Mouse (Mus musculus) lung, postnatal 0 days (tissue): Measurements from ENCODE around the gene Rcn2. TPM values are rescaled to one million over a fixed set of nuclear protein-coding genes. Genes with fewer than 3 reads are reported as not detected.
"Not testable (repeated sequence)": the region's sequence is repeated elsewhere in the genome, so short reads cannot be mapped to it uniquely, and the experiment has no call there.

ENCODE experiments used
- ATAC-seq: fragments of 200-750 bp; cut with Nextera tagmentation; 2 replicates; pipeline ENCODE4 v1.8.0; 2017; ENCODE audit warnings: moderate library complexity
- DNase-seq: peaks from one replicate; pipeline ENCODE4 v3.0.0-alpha.2; 2016; ENCODE audit warnings: low spot score
- H3K27ac ChIP-seq: fragments of 300-500 bp; sonication (generic); 2 replicates; pipeline ENCODE4 v1.5.1; 2014; ENCODE audit warnings: antibody characterized with exemption, mild to moderate bottlenecking, low read length, mixed read lengths
- H3K27me3 ChIP-seq: fragments of 300-500 bp; sonication (generic); replicated peaks from 2 replicates; pipeline ENCODE4 v1.6.1; 2014; ENCODE audit warnings: low read length, mixed read lengths; ENCODE audit not compliant: insufficient read depth
- H3K36me3 ChIP-seq: fragments of 300-500 bp; sonication (generic); 2 replicates; pipeline ENCODE4 v1.6.1; 2014; ENCODE audit warnings: low read length, mixed read lengths; ENCODE audit not compliant: insufficient read depth
- H3K4me1 ChIP-seq: fragments of 300-500 bp; sonication (generic); 2 replicates; pipeline ENCODE4 v1.6.1; 2014; ENCODE audit warnings: antibody characterized with exemption, low read depth, low read length, mixed read lengths; ENCODE audit not compliant: insufficient read depth
- H3K4me2 ChIP-seq: fragments of 300-500 bp; sonication (generic); replicated peaks from 2 replicates; pipeline ENCODE4 v1.6.1; 2014; ENCODE audit warnings: low read depth, mild to moderate bottlenecking, low read length, moderate library complexity, mixed read lengths
- H3K4me3 ChIP-seq: fragments of 300-500 bp; sonication (generic); 2 replicates; pipeline ENCODE4 v1.5.1; 2014; ENCODE audit warnings: low read depth, low read length
- H3K9ac ChIP-seq: fragments of 300-500 bp; sonication (generic); replicated peaks from 2 replicates; pipeline ENCODE4 v1.6.1; 2014; ENCODE audit warnings: low read depth, mild to moderate bottlenecking
- H3K9me3 ChIP-seq: fragments of 300-500 bp; sonication (generic); 2 replicates; pipeline ENCODE4 v1.6.1; 2016; ENCODE audit warnings: low read length, mixed read lengths
- CTCF ChIP-seq: IDR thresholded peaks from 2 replicates; pipeline ENCODE4 v1.5.1; 2016; ENCODE audit warnings: antibody characterized with exemption, mild to moderate bottlenecking
- EP300 ChIP-seq: IDR thresholded peaks from 2 replicates; pipeline ENCODE4 v1.6.1; 2016; ENCODE audit warnings: antibody characterized with exemption, mild to moderate bottlenecking, control low read depth
- WGBS: fragments of 180-500 bp; shearing (Covaris S2); extraction: QIAGEN DNeasy Blood & Tissue Kit; methylation state at CpG from one replicate; pipeline ENCODE4 v1.1.7; 2014; 5-methylcytosine and 5-hydroxymethylcytosine counted together
- polyA plus RNA-seq: library from polyadenylated mRNA; unstranded; fragments of >200 nt; fragmentation: Nextera tagmentation; extraction: Ambion mirVana; gene quantifications from 2 replicates; pipeline ENCODE4 v1.2.1, GENCODE M21; 2015

Gene Rcn2
- 150 and 156 TPM in 2 replicates for polyA plus RNA-seq

DNA sequence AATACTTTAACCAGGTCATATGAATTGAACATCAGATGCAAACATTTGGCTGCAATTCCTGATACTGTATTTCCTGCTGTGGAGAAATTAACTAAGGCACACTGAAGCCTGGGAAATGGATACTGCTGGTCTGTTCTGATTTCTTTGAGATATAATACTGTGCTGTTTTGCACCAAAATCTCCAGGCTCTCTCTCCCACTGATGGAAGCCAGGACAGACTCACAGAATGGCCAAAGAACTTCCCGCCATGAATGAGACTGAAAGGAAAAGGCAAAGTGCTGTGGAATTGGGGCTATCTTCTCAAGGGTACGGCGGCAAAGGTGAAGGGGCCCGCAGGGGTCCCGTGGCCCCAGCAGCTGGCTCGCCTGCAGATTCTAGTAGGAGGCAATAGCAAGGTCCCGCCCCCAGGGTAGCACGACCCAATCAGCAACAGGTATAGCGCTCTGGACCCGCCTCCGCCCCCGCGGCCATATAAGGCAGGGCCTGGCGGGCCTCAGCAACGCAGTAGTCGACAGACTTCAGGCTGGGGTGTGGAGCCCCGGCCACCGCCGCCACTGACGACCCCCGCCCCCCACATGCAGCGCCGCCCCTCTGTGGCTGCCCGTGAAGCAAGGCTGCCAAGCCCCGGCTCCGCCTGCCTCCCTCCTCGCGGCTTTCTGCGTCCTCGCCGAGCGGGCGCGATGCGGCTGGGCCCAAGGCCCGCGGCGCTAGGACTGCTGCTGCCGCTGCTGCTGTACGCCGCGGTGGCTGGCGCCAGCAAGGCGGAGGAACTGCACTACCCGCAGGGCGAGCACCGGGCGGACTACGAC is at the start of gene Rcn2:
Gene Rcn2, plus strand, starts transcription at position 474 of the 809 bp plus-strand sequence.
- H3K36me3 ChIP-seq: 0 out of 2 replicates have a peak, but pooled peaks cover 3% of the 10 kb centered on the region
- under 1% methylated on average over 41 of the region's 49 CpGs for WGBS
- no peaks in the 10 kb centered on the region for H3K27me3 ChIP-seq
- peak; percentile 97 for DNase-seq
- no peaks in the 10 kb centered on the region for H3K9me3 ChIP-seq
- peak within 1 kb of the TSS; percentile 88 for H3K9ac ChIP-seq
- H3K4me3 ChIP-seq: peak within 1 kb of the TSS; percentile 72
- peak within 1 kb of the TSS; percentile 94 for H3K27ac ChIP-seq
- no peaks in the 10 kb centered on the region for H3K4me1 ChIP-seq
- H3K4me2 ChIP-seq: peak within 1 kb of the TSS; percentile 75
- ATAC-seq: peak; percentile 100
- TF ChIP-seq CTCF (peak; percentile 33), EP300 (no peak)

GRCm38 (mm10) chr9:56004679-56005078 is 37.0 kb upstream of the Rcn2 start:
- not testable (repeated sequence) for H3K36me3 ChIP-seq, H3K27me3 ChIP-seq, H3K27ac ChIP-seq, DNase-seq, H3K4me1 ChIP-seq, H3K4me3 ChIP-seq, H3K4me2 ChIP-seq, ATAC-seq, H3K9ac ChIP-seq, H3K9me3 ChIP-seq
- no CpG with 5 or more reads among the region's 2 CpGs for WGBS

- TF ChIP-seq CTCF (no peak), EP300 (no peak)
- no peak within 1 kb of the TSS for H3K27ac ChIP-seq
- H3K9ac ChIP-seq: no peak within 1 kb of the TSS
- no peaks in the 10 kb centered on the region for H3K4me1 ChIP-seq
- no peak within 1 kb of the TSS for H3K4me3 ChIP-seq
- no peak within 1 kb of the TSS for H3K4me2 ChIP-seq
- DNase-seq (no peak), ATAC-seq (no peak)
- no peaks in the 10 kb centered on the region for H3K27me3 ChIP-seq
- WGBS: 68% methylated on average over 4 of the region's 4 CpGs
- H3K36me3 ChIP-seq: no peaks in the 10 kb centered on the region
- no peaks in the 10 kb centered on the region for H3K9me3 ChIP-seq
Measured at GRCm38 (mm10) chr9:56010450-56010849, 31.2 kb upstream of the Rcn2 start, which contains the start of gene 4930563M21Rik. Gene 4930563M21Rik (minus strand): TSS chr9:56010550.

- H3K4me1 ChIP-seq: no peaks in the 10 kb centered on the region
- DNase-seq (peak; percentile 23), ATAC-seq (no peak)
- no peaks in the 10 kb centered on the region for H3K36me3 ChIP-seq
- H3K9me3 ChIP-seq: no peaks in the 10 kb centered on the region
- H3K27ac ChIP-seq: no peak overlapping the region
- no peak overlapping the region for H3K4me3 ChIP-seq
- TF ChIP-seq CTCF (peak; percentile 37), EP300 (no peak)
- H3K27me3 ChIP-seq: no peaks in the 10 kb centered on the region
- no peak overlapping the region for H3K4me2 ChIP-seq
- 48% methylated on average over 2 of the region's 2 CpGs for WGBS
- H3K9ac ChIP-seq: no peak overlapping the region
Measured at GRCm38 (mm10) chr9:56024772-56025171, 16.9 kb upstream of the Rcn2 start.

DNA sequence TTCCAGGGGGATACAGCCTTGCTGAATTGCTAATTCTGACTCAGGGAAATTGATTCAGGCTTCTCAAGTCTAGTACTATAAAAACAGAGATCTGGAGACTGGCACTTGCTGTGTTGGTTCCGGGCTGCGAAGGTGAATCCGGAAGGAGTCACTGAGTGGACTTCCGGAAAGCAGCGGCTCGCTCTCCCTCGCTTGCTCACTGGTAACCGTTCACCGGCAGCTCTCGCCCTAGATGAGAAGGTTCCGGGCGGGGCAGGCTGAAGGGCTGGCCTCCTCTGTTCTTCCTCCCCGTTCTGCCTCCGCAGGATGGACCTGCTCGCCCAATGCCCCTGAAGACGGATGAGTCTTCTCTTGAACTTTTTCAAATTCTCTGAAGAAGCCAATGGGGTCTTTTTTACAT is 14.4 kb upstream of the Rcn2 start:
- WGBS: 76% methylated on average over 16 of the region's 16 CpGs
- H3K4me3 ChIP-seq: no peak overlapping the region
- H3K27me3 ChIP-seq: no peaks in the 10 kb centered on the region
- no peak for TF ChIP-seq CTCF
- no peak for TF ChIP-seq EP300
- H3K9me3 ChIP-seq: no peaks in the 10 kb centered on the region
- no peak for ATAC-seq
- H3K4me1 ChIP-seq: no peaks in the 10 kb centered on the region
- no peak overlapping the region for H3K27ac ChIP-seq
- no peaks in the 10 kb centered on the region for H3K36me3 ChIP-seq
- H3K9ac ChIP-seq: no peak overlapping the region
- H3K4me2 ChIP-seq: no peak overlapping the region
- DNase-seq: no peak

GRCm38 (mm10) chr9:56032219-56032618 is 9.4 kb upstream of the Rcn2 start:
- DNase-seq (peak; percentile 32), ATAC-seq (peak; percentile 70)
- TF ChIP-seq EP300 (no peak), CTCF (no peak)
- no peaks in the 10 kb centered on the region for H3K27me3 ChIP-seq
- no peaks in the 10 kb centered on the region for H3K4me1 ChIP-seq
- no peak overlapping the region for H3K9ac ChIP-seq
- no peak overlapping the region for H3K4me3 ChIP-seq
- WGBS: 39% methylated on average over 3 of the region's 3 CpGs
- H3K9me3 ChIP-seq: no peaks in the 10 kb centered on the region
- no peaks in the 10 kb centered on the region for H3K36me3 ChIP-seq
- H3K4me2 ChIP-seq: no peak overlapping the region
- H3K27ac ChIP-seq: no peak overlapping the region
